Mouse (Mus musculus) small intestine, adult 2 months (tissue): ENCODE results near the gene Shc4.

Experiments
- CTCF ChIP-seq: fragments of 200-500 bp; IDR thresholded peaks from 2 replicates; pipeline ENCODE4 v1.5.1; 2012; ENCODE audit warnings: low read depth, mild to moderate bottlenecking, control low read depth, inconsistent platforms, low read length, moderate library complexity, mixed read lengths; ENCODE audit not compliant: insufficient replicate concordance, insufficient read length; ENCODE audit errors: extremely low read depth
- POLR2A ChIP-seq: fragments of 200-500 bp; IDR thresholded peaks from 2 replicates; pipeline ENCODE4 v1.6.1; 2012; ENCODE audit warnings: low read depth, mild to moderate bottlenecking, control low read depth, inconsistent platforms, low read length, moderate library complexity

GRCm38 (mm10) chr2:125672957-125673631 lies 50.9 kb downstream of the Shc4 start, which contains the start of gene Eid1:
- no peak for TF ChIP-seq POLR2A
- no peak for TF ChIP-seq CTCF
